Mouse (Mus musculus): ENCODE data around the gene Lrrc75a. TPM values are rescaled to one million over a fixed set of nuclear protein-coding genes. Genes with fewer than 3 reads are reported as not detected.
"Not testable (repeated sequence)": the region's sequence is repeated elsewhere in the genome, so short reads cannot be mapped to it uniquely, and the experiment has no call there.

The Lrrc75a gene
- polyA plus RNA-seq, 1 experiment from 2014 or later: 8.0 TPM

DNA sequence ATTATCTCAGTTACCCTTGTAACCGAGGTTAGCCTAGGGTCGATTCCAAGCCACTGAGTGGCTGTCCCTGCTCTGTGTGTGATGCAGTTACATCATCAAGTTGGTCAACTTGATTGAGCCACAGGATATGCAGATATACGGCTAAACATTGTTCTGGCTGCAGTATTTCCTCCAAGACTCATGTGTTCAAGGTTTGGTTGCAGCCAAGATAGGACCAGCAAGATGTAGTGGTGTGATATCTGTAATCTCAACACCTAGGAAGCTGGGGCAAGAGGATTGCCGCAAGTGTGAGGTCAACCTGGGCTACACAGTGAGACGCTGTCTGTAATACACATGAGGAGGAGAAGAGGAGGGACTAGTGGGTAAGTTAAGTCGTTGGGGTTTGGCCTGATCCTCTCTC lies 15.9 kb upstream of the Lrrc75a start:
- no peaks in the 10 kb centered on the region for H3K9me3 ChIP-seq (replicated peaks)
- H3K4me3 ChIP-seq: no peak overlapping the region
- H3K4me2 ChIP-seq: no peak overlapping the region
- no peak for ATAC-seq
- no peaks in the 10 kb centered on the region for H3K4me1 ChIP-seq
- no peak overlapping the region for H3K9ac ChIP-seq
- no peak overlapping the region for H3K27ac ChIP-seq
- 80% methylated on average over 6 of the region's 6 CpGs for WGBS
- H3K36me3 ChIP-seq (ENCODE audit: poor library complexity, severe bottlenecking): peaks cover 14% of the 10 kb centered on the region; the same call in 1 of the 2 replicates
- no peaks in the 10 kb centered on the region for H3K27me3 ChIP-seq

DNA sequence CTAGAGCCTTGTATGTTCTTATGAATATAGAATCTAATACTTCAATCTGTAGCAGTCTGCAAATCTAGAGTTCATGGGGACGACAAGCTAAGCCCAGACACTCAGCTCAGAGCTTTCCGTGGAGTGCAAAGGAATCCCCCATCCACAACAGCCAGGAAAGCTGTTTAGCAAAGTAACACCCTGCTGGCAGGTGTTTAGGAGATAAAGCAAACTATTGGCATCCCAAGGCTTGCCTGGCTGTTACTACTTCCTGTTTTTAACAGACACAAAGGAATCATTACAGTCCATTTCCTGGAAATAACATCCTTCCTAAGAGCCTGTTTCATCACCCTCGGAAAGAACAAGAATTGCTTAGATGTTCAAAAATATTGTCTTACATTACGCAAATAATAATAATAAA lies 12.6 kb upstream of the Lrrc75a start:
- no peak for ATAC-seq
- Histone ChIP-seq H3K9me3 (replicated peaks) (no peaks in the 10 kb centered on the region), H3K4me2 (no peak overlapping the region), H3K4me1 (no peaks in the 10 kb centered on the region), H3K36me3 (ENCODE audit: poor library complexity, severe bottlenecking) (peaks cover 12% of the 10 kb centered on the region; the same call in 1 of the 2 replicates), H3K27me3 (no peaks in the 10 kb centered on the region), H3K4me3 (no peak overlapping the region), H3K9ac (no peak overlapping the region), H3K27ac (no peak overlapping the region)
- 69% methylated on average over 4 of the region's 4 CpGs for WGBS

DNA sequence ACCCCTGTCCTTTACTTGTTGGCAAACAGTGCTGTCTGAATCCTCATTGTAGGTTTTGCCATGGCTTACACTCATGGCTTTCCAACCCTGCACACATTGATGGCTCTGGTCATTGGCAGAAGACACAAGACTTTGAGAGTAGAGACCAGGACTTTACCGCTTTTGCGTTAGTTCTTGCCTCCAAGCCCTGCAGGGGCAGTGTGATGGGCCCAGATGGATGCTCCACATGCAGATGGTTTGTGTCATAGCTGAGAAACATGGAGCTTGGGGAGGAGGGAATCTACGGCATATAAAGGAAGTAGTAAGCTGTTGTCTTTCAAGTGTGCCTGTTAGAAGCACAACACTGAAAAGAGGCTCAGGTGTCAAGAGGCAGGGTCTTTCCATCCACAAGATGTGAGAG lies 3.8 kb upstream of the Lrrc75a start:
- H3K4me2 ChIP-seq: no peak overlapping the region
- ATAC-seq: no peak
- H3K4me1 ChIP-seq: peaks cover 28% of the 10 kb centered on the region
- no peak overlapping the region for H3K4me3 ChIP-seq
- no peak overlapping the region for H3K9ac ChIP-seq
- peaks cover 6% of the 10 kb centered on the region; the same call in 1 of the 2 replicates for H3K36me3 ChIP-seq (ENCODE audit: poor library complexity, severe bottlenecking)
- no peaks in the 10 kb centered on the region for H3K9me3 ChIP-seq (replicated peaks)
- WGBS: 85% methylated on average over 3 of the region's 3 CpGs
- no peaks in the 10 kb centered on the region for H3K27me3 ChIP-seq
- H3K27ac ChIP-seq: no peak overlapping the region

DNA sequence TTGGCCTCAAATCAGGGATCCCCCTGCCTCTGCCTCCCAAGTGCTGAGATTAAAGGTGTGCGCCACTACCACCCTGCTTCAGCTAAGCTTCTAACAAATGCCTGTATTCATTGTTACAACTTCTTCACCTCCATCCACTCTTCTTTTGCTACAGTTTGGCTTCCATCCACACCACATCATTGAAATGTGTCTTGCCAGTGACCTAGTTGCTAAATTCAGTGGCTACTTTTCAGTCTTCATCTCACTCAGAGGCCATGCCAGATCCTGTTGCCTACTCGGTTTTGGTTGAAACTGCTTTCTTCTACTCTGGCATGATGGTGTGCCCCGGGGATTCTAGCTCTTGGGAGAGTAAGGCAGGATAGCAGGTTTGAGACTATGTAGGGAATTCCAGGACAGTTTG lies 3.2 kb upstream of the Lrrc75a start:
- no peak for ATAC-seq

DNA sequence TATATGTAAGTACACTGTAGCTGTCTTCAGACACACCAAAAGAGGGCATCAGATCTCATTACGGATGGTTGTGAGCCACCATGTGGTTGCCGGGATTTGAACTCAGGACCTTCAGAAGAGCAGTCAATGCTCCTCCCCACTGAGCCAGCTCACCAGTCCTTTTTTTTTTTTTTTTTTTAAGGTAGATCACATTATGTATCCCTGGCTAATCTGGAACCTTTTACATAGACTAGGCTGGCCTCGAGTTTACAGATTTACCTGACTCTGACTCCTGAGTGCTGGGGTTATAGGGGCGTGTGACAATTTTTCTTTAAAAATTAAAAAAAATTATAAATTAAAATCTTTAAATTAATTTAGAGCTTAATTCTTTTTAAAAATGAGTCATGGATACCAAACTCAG lies 1.5 kb upstream of the Lrrc75a start:
- WGBS: 82% methylated on average over 4 of the region's 4 CpGs
- H3K27me3 ChIP-seq; H3K36me3 ChIP-seq (ENCODE audit: poor library complexity, severe bottlenecking); H3K27ac ChIP-seq; H3K9ac ChIP-seq; H3K4me3 ChIP-seq; H3K9me3 ChIP-seq (replicated peaks); ATAC-seq: not testable (repeated sequence)
- Histone ChIP-seq H3K4me1 (peaks cover 50% of the 10 kb centered on the region), H3K4me2 (peak overlapping the region; percentile 96)

More for the DNA sequence above, 3.2 kb upstream of the Lrrc75a start:
- H3K27ac ChIP-seq: no peak overlapping the region
- H3K27me3 ChIP-seq: no peaks in the 10 kb centered on the region
- H3K9ac ChIP-seq: no peak overlapping the region
- H3K4me2 ChIP-seq: no peak overlapping the region
- H3K4me3 ChIP-seq: no peak overlapping the region
- no peaks in the 10 kb centered on the region for H3K9me3 ChIP-seq (replicated peaks)
- peaks cover 4% of the 10 kb centered on the region; the same call in 1 of the 2 replicates for H3K36me3 ChIP-seq (ENCODE audit: poor library complexity, severe bottlenecking)
- WGBS: 95% methylated on average over 3 of the region's 3 CpGs
- H3K4me1 ChIP-seq: peaks cover 33% of the 10 kb centered on the region

DNA sequence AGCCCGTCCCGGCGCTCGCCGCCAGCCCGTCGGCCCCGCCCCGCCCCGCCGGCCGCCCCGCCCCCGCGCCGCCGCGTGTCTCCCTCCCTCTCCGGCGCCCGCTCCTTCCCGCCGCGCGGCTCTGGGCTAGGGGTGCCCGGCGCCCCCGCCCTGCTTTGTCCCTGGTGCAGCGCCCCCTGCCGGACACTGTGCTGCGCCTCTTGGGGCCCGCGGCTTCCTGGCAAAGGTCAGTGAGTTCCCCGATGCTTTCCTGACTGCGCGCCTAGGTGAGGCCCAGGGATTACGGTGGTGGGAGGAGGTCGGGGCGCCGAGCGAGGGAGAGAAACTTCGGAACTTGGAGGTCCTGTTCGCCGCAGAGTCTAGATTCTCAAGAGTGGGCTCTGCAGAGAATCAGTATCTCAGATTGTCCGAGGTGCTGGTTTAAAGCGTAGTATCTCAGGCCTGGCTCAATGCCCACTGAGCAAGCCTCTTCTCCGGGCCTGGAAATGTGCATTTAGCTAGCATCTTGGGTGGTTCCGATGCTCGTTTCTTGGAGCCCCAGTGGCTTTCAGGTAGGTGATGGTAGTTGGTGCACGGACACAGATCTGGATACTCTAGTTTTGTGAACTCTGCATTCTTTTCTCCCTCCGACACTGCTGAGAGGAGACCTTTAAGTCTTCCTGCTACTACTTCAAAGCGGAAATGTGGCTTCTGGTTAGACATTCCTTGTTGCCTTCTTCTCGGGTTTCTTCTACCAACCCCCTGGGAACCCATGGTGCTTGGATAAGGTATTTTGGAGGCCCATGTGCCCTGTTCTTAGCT lies 468 bp upstream of the Lrrc75a start, which contains the start of gene Mmgt2:
Mmgt2 (plus strand) TSS at position 74 of the 801 bp plus-strand sequence.
- Histone ChIP-seq H3K9ac (peak within 1 kb of the TSS; percentile 85), H3K4me2 (peak within 1 kb of the TSS; percentile 96), H3K27me3 (no peaks in the 10 kb centered on the region), H3K4me3 (peak within 1 kb of the TSS; percentile 72), H3K27ac (peak within 1 kb of the TSS; percentile 65), H3K36me3 (ENCODE audit: poor library complexity, severe bottlenecking) (0 out of 2 replicates have a peak, but pooled peaks cover 4% of the 10 kb centered on the region), H3K9me3 (replicated peaks) (no peaks in the 10 kb centered on the region), H3K4me1 (peaks cover 59% of the 10 kb centered on the region)
- ATAC-seq: peak; percentile 87
- WGBS: under 1% methylated on average over 24 of the region's 53 CpGs

DNA sequence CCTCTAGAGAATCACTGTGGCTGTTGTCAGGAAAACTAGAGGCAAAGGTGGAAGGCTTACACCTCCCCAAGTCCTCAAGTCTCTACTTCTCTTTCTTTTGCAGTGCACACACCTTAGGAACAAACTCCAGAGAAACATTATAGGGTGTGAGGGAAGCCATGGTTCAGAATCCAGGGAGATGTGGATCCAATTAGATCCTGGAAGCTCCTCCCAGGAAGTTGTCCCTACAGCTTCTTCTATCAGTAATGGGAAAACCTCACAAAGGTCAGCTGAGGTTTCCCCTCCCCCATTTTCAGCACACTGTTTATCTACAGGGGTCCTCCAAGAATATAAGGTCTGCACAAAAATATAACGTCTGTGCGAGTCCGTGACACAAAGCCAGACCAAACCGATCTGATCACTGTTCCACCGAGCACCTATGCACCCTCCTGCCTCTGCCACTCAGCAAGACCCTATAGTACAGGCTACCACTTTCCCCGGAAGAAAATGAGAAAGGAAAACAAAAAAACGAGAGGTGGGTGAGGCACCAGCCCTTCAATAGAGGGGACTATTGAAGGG lies 1.3 kb downstream of the Lrrc75a start:
- H3K4me3 ChIP-seq: peak overlapping the region; percentile 72
- H3K36me3 ChIP-seq (ENCODE audit: poor library complexity, severe bottlenecking): no peaks in the 10 kb centered on the region
- 0 out of 2 replicates have a peak overlapping the region, but pooled peaks have one; percentile 15 for H3K27ac ChIP-seq
- no peak for ATAC-seq
- no peaks in the 10 kb centered on the region for H3K27me3 ChIP-seq
- no peaks in the 10 kb centered on the region for H3K9me3 ChIP-seq (replicated peaks)
- H3K4me1 ChIP-seq: peaks cover 68% of the 10 kb centered on the region
- 51% methylated on average over 7 of the region's 7 CpGs for WGBS
- peak overlapping the region; percentile 85; the same call in 1 of the 2 replicates for H3K9ac ChIP-seq
- H3K4me2 ChIP-seq: peak overlapping the region; percentile 96

DNA sequence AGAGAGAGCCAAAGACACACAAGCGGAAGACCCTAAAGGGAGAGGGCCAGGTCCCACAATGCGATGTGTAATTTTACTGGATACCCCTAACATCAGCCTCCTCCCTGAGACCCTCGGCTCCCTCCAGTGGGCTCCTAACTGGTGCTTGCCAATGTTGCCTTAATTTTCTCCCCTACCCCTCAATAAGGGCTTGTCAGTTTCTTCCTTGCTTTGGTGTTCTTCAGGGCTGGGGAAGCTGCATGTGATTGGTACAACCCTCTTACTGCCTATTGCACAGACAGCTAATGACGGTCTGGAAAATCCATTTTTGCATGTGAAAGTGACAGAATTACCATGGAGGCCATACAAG lies 1.9 kb downstream of the Lrrc75a start:
- 39% methylated on average over 4 of the region's 4 CpGs for WGBS
- H3K36me3 ChIP-seq (ENCODE audit: poor library complexity, severe bottlenecking): no peaks in the 10 kb centered on the region
- ATAC-seq: no peak
- peaks cover 66% of the 10 kb centered on the region for H3K4me1 ChIP-seq
- peak overlapping the region; percentile 96 for H3K4me2 ChIP-seq
- H3K27ac ChIP-seq: 0 out of 2 replicates have a peak overlapping the region, but pooled peaks have one; percentile 15
- peak overlapping the region; percentile 51 for H3K9ac ChIP-seq
- no peaks in the 10 kb centered on the region for H3K9me3 ChIP-seq (replicated peaks)
- H3K27me3 ChIP-seq: no peaks in the 10 kb centered on the region
- H3K4me3 ChIP-seq: peak overlapping the region; percentile 24

DNA sequence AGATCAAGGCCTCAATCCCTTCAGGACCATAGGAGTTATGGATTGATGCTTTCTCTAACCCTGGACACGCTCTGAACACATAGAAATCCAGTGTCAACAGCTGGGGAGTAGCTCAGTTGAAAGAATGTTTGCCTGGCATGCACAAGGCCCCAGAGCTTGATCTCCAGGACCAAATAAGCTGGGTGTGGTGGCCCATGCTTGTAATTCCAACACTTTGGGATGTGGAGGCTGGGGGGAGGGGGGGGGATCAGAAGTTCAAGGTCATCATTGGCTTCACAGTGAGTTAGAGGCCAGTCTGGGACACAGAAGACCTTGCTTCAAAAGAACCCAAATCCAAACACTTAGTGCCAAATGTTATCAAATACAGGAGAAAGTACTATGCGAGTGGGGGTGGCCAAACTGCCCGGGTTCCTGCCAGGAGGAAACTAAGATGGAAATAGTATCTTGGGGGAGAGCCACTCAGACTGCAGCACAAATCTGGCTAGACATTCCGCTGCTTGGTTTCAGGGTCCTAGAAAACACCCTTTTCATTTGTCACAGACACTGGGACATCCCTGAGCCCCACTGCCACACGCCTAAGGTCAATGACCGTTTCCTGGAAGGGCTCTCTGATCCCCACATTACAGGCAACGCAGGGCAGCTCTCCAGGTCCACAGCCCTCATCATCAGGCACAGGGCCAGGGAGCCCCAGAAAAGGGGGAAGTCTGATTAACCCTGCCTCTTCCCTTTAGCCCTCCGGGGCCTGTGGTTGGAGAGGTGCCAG lies 2.4 kb downstream of the Lrrc75a start:
- H3K36me3 ChIP-seq (ENCODE audit: poor library complexity, severe bottlenecking): no peaks in the 10 kb centered on the region
- peak overlapping the region; percentile 24 for H3K4me3 ChIP-seq
- peak overlapping the region; percentile 51 for H3K9ac ChIP-seq
- ATAC-seq: no peak
- H3K4me2 ChIP-seq: peak overlapping the region; percentile 96
- peaks cover 65% of the 10 kb centered on the region for H3K4me1 ChIP-seq
- H3K9me3 ChIP-seq (replicated peaks): no peaks in the 10 kb centered on the region
- 45% methylated on average over 8 of the region's 8 CpGs for WGBS
- no peaks in the 10 kb centered on the region for H3K27me3 ChIP-seq
- H3K27ac ChIP-seq: peak overlapping the region; percentile 15; the same call in 1 of the 2 replicates

DNA sequence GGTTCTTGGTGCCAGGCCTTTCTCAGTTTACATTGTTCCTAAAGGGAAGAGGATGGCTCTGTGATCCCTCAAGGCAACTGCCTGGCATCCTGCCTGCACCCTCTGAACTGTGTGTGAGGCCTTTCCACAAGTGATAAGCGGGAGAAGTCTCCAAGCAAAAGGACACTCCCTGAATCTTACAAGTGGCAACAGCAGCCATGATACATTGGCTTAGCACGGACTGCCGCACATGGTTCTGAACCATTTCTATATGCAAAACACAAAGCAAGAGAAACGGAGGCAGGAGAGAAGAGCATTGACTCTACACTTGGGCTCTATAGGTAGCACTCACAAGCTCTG lies 3.0 kb downstream of the Lrrc75a start:
- Histone ChIP-seq H3K9ac (no peak overlapping the region), H3K4me1 (peaks cover 60% of the 10 kb centered on the region), H3K4me2 (peak overlapping the region; percentile 96), H3K9me3 (replicated peaks) (no peaks in the 10 kb centered on the region), H3K27ac (peak overlapping the region; percentile 5; the same call in 1 of the 2 replicates), H3K36me3 (ENCODE audit: poor library complexity, severe bottlenecking) (no peaks in the 10 kb centered on the region), H3K4me3 (no peak overlapping the region), H3K27me3 (no peaks in the 10 kb centered on the region)
- 90% methylated on average over 4 of the region's 4 CpGs for WGBS
- ATAC-seq: no peak

DNA sequence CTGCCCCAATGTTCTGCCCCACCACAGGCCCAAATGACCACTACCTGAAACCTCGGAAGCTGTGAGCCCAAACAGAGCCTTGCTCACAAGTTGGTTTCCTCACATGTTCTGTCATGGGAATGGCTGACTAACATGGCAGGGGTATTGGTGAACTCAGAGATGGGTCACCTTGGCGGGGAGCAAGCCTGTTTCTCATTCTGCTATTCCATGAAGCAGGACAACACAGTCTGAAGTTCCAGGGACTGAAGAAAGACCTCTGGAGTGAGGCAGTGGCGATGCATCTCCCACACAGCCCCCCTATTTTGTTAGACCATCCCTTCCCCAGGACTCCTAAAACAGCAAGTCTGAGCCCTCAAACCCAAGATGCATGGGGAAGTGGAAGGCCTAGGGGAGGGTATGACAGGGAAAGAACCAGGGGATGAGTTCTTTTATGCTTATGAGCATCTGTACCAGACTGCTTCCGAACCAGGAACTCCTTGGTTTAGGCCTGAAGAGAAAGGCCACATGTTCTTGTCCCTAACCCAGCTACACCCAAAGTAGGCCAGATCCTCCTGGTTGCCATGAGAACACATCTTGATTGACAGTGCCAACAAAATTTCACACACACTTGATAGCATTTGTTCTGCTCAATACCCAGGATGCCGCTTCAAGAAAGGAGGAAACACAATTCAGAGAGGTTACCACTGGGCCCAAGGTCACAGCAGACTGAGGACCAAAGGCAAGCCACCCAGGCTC lies 3.6 kb downstream of the Lrrc75a start:
- Histone ChIP-seq H3K27me3 (no peaks in the 10 kb centered on the region), H3K4me1 (peaks cover 58% of the 10 kb centered on the region), H3K4me2 (no peak overlapping the region), H3K9ac (no peak overlapping the region), H3K9me3 (replicated peaks) (no peaks in the 10 kb centered on the region), H3K36me3 (ENCODE audit: poor library complexity, severe bottlenecking) (no peaks in the 10 kb centered on the region), H3K4me3 (no peak overlapping the region), H3K27ac (peak overlapping the region; percentile 5; the same call in 1 of the 2 replicates)
- no peak for ATAC-seq
- 93% methylated on average over 5 of the region's 5 CpGs for WGBS
